ENCODE assay signal across 1 mouse cellular context in the genomic region with DNA sequence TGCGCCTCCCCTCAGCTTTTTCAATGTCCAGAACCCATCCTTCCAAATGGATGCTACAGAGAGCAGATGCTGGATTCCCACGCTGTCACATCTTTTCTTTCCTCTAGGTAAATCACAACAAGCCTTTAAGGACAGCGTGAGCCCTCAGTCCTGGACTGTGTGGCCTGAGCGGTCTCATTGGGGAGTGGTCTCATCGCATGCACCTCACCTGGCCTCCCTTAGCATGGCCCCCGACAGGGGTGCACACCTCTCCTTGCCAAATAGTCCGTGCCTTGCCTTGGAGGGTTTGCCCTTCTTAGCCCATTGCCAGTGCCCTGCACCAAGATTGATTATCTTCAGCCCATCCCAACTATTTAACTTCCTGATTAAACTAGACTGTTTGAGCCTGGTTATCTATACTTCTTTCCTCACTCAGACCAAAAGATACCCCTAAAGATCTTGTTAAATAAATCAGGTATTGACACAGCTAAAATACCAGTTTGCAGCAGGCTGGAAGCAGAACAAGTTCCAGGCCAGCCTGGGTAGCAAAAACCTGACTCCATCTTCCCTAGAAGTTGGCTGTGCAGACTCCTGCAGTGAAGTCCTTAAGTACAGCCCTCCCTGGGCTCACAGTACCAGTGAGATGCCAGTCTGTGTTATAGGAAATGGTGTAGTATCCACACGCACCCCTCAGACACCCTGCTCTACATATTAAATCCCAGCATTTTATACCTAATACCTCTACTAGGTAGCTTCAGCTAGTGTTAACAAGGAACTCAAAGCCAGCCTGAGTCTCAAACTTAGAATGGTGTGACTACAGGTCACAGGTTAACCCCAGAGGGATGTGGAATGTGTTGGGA.
TF ChIP-seq lines count a peak whose summit lies in the region.

No protein-coding gene starts in this region.

TF ChIP-seq in ES-E14, 5 proteins besides CTCF, POLR2A, EP300 and RAD21:
- no peak for TF ChIP-seq ZNF384 (IDR thresholded peaks at IDR 0.05; ENCODE audit: low read depth, low read length)
- TF ChIP-seq HCFC1 (IDR thresholded peaks at IDR 0.05; ENCODE audit: borderline replicate concordance, insufficient read depth, low read length): no peak
- TF ChIP-seq ZC3H11A (IDR thresholded peaks at IDR 0.05; ENCODE audit: borderline replicate concordance, low read depth, low read length): no peak
- TF ChIP-seq CHD2 (IDR thresholded peaks at IDR 0.05; ENCODE audit: low read depth, low read length): 0 out of 2 replicates have a peak, but pooled peaks have one; percentile 14
- TF ChIP-seq MAFK (IDR thresholded peaks at IDR 0.05; ENCODE audit: insufficient read depth, low read depth, low read length): no peak
